Mouse (Mus musculus): Measurements from ENCODE around the gene Poll.

Poll gene

DNA sequence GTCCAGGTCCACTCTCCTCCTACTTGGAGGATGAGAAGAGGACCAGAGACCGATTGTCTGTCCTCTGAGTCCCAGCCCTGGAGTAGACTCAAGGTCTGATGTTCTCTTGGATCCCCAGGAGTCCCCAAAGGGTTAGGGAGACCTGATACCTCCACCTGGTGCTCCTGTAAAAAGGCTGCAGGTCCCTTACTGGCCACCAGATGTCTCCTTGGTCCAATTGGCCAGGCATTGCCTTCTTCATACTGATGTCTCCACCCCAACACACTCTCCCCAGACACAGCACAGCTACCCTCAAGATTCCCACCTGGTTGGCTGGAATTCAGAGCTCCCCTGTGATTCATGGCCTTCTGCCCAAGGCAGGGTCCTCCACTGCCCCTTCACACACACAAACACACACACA lies 22.8 kb downstream of the Poll start:
- no peak for DNase-seq (ENCODE audit: extremely low read depth, low read depth, low spot score)

DNA sequence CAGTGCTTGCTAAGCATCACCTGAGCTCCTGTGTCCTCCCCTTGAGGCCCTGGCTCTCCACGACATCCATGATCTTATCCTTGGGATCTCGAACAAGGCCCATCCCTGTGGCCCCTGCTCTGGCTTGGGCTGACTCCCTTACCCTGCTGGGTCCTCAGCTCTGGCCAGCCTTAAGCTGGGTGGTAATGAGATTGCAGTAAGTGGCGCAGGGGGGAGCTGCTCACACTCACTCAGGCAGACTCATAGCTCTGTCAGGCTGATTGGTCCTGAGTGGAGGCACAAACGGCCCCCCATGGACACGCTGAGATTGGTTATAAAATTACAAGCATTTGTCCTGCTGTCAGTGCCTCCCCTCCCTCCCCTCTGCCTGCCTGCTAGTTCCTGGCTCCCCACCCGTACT lies 24.4 kb downstream of the Poll start:
- no peak for DNase-seq (ENCODE audit: extremely low read depth, low read depth, low spot score)

DNA sequence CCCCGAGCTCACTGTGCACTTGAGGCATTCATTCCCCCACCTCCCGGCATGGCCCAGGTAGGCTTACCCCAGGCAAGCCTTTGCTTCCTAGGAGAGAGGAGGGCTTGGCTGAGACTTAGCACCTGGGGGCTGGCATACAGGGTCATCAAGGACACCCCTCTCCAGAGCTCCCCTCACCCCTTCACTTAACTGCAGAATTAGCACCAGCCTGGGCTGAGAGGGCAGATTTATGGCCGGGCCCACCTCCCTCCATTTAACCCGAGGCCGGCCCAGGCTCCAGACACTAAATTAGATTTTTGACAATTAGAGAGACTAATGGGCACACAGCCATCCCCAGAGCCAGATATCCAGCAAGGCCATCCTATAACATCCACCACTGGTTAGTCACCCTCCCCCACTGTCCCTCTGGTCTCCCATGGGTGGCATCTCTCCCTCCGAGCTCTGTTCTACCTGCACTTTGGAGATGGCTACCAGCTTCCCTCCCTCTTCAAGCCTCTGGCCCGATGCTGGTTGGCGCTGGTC lies 25.1 kb downstream of the Poll start:
- DNase-seq (ENCODE audit: extremely low read depth, low read depth, low spot score): no peak

DNA sequence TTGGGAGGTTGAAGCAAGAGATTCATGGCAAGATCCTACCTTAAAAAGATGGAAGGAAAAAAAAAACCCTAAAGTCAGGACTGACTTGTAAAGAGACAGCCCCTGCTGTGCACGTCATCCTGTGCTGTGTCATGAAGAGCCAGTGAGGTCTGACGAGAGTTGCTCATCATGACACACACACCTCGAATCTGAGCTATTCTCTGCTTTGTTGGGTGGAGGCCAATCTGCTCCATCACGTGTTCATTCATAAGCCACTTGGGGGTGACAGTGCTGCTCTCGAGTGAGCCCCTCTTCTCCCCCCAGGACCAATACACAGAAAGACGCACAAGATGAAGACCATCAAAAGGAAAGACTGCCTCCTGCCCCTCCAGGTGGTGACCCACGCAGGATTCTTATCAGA lies 26.7 kb downstream of the Poll start:
- no peak for DNase-seq (ENCODE audit: extremely low read depth, low read depth, low spot score)

DNA sequence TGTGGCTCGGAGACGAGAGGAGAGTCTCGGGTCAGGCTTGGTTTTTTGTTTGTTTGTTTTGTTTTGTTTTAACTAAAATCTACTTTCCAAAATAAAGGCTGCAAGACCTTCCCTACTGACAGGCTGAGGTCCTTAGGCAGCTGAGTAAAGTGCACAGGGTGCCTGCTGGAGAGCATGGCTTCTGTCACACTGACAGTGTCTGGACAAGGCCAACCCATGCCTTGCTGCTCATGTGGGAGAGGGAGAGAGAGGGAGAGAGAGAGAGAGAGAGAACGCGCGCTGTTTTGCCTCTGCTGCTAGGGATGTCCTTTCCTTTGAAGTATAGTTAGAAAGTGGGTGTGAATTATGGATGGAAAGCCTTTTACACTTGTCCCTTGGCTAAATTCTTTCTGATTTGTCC lies 28.8 kb downstream of the Poll start:
- no peak for DNase-seq (ENCODE audit: extremely low read depth, low read depth, low spot score)

DNA sequence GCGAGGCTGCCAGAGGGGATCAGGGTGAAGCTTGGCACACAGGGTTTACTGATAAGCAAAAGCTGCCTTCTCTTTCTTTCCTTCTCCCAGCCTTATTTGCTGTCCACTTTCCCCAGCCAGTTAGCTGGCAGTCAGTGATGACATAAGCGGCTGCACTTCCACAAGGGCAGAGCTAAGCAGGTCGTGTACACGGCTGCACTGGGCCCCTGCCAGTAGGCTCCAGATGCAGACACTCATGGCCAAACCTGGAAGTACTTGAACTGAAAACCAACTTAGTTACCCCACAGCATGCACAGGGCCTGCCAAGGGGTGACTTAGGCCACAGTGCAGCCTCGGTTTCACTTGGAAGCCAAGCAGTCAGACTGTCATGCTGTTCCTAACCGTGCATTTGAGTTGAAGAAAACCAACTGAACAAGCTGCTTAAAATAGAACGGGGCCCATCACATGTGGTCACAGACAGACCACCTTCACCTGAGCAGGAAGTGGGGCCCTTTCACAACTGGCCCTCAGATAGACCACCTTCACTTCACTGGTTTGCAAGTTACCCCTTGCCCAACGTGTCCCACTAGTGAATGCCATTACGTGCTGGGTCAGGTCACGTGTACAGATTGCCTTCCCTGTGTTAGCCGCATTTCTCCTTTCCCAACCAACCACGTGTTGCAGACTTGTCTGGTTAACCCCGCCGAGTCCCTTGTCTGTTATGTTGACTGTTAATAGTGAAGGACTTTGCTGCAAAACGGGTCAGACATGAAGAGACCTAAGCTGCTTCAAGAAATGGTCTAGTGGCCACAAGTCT lies 29.9 kb downstream of the Poll start:
- no peak for DNase-seq (ENCODE audit: extremely low read depth, low read depth, low spot score)

DNA sequence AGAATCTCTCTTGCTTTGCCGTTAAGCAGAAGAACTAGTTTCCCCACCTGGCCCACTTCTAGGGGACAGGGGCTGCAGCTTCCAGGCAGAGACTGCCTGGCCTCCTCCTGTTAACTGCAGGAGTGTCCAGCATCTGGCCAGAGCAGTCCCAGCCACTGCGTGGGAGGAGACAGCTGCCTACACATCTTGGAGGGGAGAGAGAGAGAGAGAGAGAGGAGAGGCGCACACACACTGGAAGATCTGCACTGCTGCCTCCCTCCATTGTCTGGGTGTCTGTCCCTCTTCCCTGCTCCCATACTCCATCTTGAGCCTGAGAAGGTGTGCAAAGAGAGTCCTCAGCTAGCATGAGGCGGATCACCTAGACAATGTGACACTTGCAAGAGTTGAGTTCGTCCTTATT lies 31.0 kb downstream of the Poll start:
- DNase-seq (ENCODE audit: extremely low read depth, low read depth, low spot score): no peak

DNA sequence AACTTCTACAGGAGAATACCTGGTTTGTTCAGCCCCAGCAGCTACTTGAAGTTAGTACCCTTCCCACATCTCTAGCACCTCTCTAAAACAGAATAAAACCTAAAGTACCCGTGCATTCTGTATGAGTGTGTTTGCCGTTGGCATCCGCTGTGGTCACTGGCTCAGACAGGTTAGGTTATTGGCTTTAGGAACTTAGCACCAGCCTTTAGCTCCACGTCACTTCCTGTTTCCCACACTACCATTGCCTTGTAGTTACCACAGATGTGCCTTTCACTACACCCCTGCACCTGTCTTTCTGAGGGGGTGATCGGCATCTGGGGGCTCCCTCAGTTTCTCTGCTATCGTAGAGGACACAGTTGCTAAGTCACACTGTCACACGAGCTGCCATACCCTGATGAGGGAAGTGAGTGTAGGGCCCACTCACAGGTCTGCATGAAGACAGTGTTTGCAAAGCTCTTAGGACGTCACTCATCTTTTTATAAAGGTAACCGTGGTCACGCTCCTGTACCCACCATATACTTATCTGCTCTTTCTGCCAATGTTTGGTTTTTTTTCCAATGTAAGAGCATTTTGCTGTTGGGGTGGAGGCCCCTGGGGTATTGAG lies 32.3 kb downstream of the Poll start:
- no peak for DNase-seq (ENCODE audit: extremely low read depth, low read depth, low spot score)

DNA sequence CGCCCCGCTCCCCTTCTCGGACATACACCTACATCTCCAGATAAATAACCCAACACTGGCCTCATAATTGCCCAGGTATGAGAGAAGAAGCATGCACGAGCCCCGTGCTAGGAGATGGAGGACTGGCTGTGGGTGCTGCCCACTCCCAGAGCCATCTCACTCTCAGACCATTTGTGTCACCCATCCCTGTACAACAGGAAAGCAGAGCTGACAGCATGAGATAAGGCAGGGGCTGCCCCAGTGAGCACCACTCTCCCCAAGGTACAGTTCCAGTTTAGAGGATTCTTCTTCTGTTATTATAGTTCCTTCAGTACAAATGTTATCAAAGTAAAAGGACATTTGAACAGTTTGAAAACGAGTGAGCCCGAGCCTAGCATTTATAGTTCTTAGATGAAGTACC lies 32.9 kb downstream of the Poll start:
- DNase-seq (ENCODE audit: extremely low read depth, low read depth, low spot score): no peak

DNA sequence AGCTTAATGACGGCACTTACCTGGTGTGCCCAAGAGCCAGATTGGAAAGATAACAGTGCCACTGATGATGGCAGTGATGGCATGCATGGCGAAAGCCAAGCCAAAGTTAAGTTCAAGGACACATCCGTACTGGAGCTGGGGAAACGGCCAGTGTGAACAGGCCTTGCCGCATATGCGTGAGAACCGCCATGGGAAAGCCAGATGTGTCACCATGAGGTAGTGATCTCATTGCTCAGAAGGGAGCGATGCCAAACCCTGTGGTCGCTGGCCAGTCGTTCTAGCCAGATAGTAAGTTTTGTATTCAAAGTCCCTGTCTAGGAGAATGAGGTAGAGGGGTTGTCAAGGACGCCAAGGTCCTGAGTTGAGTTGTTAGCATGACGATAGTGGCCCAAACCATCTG lies 44.1 kb downstream of the Poll start:
- no peak for DNase-seq (ENCODE audit: extremely low read depth, low read depth, low spot score)

DNA sequence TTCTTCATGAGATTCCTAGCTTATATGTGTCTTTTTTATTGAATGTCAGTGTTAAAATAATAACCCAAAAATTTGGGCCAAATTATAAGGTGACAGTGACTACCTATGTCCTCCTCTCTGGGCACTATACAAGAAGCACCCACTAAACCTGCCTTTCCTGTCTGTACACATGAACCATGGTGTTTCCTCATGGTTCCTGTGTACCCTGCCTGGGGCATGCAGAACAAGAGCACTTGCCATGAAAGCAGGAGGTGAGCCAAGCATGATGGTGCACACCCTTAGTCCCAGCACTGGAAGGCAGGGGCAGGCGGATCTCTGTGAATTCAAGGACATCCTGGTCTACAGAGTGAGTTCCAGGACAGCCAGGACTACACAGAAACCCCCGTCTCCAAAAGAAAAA lies 45.0 kb downstream of the Poll start:
- peak; percentile 65 for DNase-seq (ENCODE audit: extremely low read depth, low read depth, low spot score)

DNA sequence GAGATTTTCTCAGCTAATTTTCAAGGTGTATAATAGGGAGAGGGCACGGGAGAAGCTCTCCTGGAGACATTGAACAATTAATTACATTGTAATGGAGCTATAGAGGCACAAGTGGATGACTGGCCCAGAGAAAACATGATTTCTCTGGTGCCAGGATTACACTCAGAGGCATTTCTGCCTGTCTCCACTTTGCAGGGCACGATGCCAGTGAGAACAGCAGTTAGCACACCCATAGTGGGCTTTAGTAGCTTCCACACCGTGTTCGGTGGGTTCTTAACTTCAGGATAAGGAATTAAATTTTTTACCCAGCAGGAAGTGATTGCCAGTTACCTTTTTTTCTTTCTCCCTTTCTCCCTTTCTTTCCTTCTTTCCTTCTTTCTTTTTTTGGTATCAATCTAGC lies 48.9 kb downstream of the Poll start:
- no peak for DNase-seq (ENCODE audit: extremely low read depth, low read depth, low spot score)

DNA sequence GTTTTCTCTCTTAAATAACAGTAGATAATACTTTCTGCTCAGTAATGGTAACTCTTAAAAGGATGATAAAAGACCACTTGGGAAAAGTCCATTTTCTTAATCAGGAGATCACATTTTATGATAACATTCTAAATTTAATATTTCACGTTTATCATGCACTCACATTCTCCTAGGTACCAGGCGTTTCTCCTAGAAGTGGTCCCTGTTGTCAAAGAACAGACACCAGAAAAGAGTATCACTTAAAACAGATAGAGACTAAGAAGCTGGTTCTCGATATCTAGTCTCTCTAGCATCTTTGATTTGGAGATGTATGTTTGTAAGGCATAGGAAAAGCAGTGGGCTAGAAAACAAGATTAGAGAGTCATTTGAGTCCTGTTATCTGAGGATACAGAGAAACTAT lies 49.7 kb downstream of the Poll start:
- DNase-seq (ENCODE audit: extremely low read depth, low read depth, low spot score): no peak

DNA sequence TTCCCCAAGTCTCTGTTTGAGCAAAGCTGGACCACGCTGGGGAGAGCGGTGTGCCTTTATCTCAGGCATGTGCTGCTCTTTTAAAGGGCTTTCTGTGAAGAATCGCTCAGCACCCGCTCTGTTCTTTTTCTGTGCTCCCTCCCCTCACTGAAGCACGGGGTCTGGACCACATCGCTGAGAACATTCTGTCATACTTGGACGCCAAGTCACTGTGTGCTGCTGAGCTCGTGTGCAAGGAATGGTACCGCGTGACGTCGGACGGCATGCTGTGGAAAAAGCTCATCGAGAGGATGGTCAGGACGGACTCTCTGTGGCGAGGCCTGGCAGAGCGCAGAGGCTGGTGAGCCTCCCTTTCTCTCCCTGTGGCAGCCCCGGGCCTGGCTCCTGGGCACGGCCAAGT lies 52.8 kb downstream of the Poll start:
- no peak for DNase-seq (ENCODE audit: extremely low read depth, low read depth, low spot score)

DNA sequence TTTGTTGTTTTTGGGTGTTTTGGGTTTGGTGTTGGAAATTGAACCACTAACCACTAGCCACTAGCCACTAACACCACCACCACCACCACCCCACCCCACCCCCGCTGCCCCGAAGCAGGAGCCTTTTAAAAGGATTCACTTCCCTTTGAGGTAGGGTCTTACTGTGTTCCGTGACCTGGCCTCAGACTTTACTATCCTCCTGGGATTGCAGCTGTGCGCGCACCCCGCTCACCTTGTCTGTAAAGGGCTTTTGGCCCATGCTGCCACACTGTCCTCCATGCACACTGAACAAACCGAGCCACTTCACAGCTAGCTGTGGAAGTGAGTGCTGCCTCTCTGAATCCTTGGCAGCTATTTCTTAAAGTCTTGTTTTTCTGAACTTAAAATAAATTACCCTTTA lies 54.9 kb downstream of the Poll start:
- no peak for DNase-seq (ENCODE audit: extremely low read depth, low read depth, low spot score)
